Mouse (Mus musculus) layer of hippocampus, postnatal 10 days (tissue): ENCODE data around the gene Cemip2. TPM values are rescaled to one million over a fixed set of nuclear protein-coding genes. Genes with fewer than 3 reads are reported as not detected.
"Not testable (repeated sequence)": the region's sequence is repeated elsewhere in the genome, so short reads cannot be mapped to it uniquely, and the experiment has no call there.

Experiments
- DNase-seq, 2 experiments: peaks; one replicate each; pipeline ENCODE4 v3.0.0; 2021; ENCODE audit warnings: low spot score in 2 of 2
- total RNA-seq, 2 experiments: library from RNA; stranded (reverse); gene quantifications; 2 replicates each; pipeline ENCODE4 v1.2.3; 2021

Gene Cemip2
- total RNA-seq, 2 experiments from 2014 or later: 18.5 to 22.9 TPM

DNA sequence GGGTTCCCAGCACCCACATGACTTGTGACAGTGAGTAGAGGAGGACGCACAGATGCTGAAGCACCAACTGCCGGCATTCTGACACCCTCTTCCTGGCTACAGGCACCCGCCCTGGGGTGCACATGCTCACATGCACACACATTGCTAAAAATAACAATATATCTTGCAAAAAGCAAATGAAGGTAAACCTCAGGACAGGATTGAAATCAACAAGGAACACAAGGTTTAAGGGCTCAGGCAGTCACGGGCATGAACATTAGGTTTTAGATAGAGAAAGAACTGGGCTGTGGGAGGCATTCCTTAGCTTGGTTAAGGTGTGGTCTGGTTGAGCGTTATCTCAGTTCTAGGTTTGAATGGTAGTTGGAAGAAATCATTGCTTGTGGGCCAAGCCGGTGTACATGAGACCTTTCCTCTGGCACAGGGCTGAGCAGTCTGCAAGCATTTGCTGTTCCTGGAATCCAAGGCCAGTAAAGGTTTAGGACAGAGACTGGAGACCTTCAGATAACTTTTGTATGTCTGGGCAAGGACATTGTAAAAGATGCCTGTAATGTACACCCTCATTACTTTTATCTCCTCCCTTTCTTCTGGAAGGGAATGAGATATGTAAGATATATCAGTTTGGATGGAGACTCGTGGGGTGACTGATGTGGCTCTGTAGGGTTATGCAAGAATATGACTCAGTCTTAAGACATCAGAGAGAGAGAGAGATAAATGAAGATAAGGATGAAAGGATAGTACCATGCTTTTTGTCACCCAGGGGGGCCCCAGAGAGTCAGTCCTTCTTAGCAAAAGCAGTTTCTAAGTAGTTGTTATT is 87.3 kb downstream of the Cemip2 start:
- DNase-seq: no peak

DNA sequence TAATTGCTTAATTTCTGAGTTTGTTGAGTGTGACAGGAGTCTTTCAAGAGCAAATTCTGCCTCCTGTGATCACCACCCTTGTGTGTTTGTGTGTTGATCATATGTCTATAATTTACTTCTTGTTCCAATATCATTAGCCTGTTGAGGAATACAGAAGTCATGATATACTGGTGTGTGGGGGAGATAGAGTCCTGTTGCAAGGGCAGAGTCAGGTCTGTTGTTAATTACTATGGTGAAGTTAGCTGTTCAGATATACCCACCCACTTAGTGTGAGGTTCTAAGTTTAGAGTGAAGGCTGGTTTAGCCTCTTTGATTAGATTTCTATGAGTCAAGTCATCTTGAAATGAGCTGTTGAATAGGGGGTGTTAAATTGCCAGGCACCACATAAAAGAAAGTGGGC is 88.0 kb downstream of the Cemip2 start:
- DNase-seq: no peak

DNA sequence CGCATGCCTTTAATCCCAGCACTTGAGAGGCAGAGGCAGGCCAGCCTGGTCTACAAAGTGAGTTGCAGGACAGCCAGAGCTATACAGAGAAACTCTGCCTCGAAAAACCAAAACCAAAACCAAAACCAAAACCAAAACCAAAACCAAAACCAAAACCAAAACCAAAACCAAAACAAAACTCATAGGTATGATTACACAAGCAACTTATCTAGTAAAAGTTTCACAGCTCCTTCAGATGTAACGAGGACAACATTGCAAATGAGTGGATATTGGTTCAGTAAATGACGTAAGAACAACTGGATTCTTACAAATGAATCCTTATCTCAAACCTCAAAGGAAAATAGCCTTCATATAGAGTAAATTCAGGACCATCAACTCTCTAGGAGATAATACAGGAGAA is 88.6 kb downstream of the Cemip2 start:
- DNase-seq: not testable (repeated sequence)

GRCm38 (mm10) chr19:21868471-21868870 is 90.3 kb downstream of the Cemip2 start:
- DNase-seq: no peak

- no peak for DNase-seq
Measured at GRCm38 (mm10) chr19:21882110-21882940, 104.2 kb downstream of the Cemip2 start.

- no peak for DNase-seq
Measured at GRCm38 (mm10) chr19:21883053-21883452, 104.9 kb downstream of the Cemip2 start.

DNA sequence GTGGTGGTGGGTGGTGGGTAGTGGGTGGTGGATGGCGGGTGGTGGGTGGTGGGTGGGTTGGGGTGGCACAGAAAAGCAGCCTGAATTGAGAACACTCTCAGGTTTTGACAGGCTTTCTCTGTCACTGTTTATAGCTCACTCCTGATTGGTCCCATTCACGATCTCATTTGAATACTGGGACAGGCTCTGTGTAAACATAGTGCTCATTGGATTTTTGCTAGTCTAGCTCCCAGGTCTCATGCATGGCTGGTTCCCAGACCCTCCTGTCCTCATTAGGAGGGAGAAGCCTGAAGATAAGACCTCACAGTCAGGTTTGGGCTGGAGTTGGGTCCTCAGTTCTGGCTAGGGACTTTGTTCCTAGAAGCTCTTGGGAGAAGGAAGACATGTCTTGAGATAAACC is 105.8 kb downstream of the Cemip2 start:
- DNase-seq: no peak

DNA sequence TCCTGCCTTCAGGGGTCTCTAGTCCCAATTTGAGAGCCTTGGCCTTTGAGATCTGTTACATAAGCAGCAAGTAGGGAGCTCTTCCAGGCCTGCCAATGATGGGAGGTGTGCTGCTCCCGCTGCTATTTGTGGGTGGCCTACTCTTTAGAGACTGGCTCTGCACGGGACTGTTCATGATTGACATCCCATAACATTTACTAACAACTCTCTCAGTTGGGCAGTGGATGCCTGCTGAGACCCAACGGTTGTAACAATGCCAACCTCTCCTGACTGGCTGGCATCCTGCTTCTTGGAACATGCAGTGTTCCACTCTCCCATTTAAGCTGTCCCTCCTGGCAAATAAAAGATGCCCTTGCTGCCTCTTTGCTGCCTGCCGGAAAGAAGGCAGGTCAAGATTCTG is 106.2 kb downstream of the Cemip2 start:
- DNase-seq: peak; percentile 9 to 21

DNA sequence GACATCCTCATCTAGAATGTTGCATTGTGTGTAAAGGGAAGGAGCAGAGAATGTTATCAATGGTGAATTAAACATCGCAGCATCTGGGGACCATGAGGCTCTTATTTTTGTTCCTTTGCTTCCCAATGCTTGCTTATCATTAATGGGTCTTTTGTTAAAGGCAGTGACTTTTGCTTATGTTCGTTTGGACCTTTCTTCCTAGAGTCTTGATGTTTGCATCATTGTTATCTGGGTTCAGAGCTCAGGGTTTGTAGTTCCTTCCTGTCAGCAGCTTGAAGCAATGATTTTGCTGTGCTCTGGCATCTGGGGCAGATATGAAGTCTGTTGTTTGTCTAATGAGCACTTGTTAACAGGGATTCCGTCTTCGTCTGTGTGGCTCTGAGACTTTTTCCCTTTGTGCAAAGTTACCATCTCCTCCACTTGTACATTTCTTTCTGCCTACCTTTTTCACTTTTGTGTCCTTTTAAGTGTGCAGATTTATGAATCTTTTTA is 108.1 kb downstream of the Cemip2 start:
- DNase-seq: no peak

DNA sequence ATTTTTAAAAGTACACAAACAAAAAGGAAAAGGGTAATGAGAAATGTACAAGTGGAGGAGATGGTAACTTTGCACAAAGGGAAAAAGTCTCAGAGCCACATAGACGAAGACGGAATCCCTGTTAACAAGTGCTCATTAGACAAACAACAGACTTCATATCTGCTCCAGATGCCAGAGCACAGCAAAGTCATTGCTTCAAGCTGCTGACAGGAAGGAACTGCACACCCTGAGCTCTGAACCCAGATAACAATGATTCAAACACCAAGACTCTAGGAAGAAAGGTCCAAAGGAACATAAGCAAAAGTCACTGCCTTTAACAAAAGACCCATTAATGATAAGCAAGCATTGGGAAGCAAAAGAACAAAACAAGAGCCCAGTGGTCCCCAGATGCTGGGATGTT is 112.6 kb downstream of the Cemip2 start:
- no peak for DNase-seq

DNA sequence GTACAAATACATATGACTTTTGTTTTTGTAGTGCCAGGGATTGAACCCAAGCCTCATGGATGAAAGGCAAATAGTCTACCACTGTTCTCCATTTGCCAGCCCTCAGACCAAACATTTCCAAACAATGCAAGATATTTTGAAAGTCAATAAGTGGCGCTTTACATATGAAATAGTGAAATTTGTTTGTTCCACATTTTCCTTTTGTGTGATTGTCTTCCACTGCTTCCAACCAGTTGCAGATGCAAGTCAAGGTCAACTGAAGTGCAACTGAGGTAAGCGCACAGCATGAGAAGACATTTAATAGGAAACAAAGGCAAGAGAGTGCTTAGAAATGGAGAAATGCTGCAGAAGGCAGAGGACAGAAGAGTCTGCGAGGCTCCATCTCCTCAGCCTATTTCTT is 116.7 kb downstream of the Cemip2 start:
- DNase-seq: no peak

GRCm38 (mm10) chr19:21895540-21895939 is 117.4 kb downstream of the Cemip2 start:
- no peak for DNase-seq

GRCm38 (mm10) chr19:21897122-21897827 is 119.1 kb downstream of the Cemip2 start:
- DNase-seq: no peak

DNA sequence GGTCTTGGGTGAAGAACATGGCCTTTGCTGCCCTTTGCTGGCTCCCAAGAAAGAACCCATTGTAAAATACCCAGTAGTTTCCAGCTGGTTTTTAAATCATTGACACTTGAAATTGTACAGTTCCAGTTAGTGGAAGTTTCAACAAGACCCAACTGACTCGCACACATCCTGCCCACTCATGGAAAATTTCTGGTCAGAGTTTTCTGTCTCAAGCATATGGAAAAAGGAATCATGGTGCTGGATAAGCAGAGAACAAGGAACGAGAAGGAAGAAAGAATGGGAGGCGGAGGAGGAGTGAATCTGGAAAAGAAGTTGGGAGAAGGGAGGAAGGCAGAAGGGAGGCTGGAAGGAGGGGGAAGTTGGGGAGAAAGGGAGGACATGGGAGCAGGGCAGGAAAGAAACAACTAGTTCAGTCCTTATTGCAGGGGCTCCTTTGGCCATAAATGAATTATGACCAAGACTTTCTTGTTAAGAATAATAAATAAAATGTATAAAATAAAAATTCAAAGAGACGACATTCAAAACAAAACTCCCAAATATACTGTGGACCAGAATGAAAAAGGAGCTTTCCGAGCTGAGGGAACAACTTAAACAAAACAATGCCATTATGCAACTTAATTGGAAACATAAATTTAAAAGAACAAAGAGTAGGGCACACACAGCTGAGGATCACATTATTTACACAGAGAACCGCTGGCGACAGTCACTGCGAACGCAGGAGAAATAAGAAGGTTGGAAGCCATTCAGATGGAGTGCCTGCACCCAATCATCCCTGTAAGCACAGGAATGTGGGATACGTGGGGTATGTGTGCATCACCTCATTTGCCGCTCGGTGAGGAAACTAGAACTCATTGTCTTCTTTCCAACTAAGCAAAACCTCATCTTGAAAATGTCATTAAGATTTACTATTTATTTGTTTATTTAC is 120.1 kb downstream of the Cemip2 start:
- no peak for DNase-seq

Other genes with a start within 250 kb of the Cemip2 start
- 10 to 100 TPM; 24.2 to 26.0 TPM for gene 1110059E24Rik, start 125.4 kb upstream of the Cemip2 start, total RNA-seq
- 10 to 100 TPM; 60.7 to 62.3 TPM for gene Abhd17b, start 125.2 kb upstream of the Cemip2 start, total RNA-seq